In the genomic region with DNA sequence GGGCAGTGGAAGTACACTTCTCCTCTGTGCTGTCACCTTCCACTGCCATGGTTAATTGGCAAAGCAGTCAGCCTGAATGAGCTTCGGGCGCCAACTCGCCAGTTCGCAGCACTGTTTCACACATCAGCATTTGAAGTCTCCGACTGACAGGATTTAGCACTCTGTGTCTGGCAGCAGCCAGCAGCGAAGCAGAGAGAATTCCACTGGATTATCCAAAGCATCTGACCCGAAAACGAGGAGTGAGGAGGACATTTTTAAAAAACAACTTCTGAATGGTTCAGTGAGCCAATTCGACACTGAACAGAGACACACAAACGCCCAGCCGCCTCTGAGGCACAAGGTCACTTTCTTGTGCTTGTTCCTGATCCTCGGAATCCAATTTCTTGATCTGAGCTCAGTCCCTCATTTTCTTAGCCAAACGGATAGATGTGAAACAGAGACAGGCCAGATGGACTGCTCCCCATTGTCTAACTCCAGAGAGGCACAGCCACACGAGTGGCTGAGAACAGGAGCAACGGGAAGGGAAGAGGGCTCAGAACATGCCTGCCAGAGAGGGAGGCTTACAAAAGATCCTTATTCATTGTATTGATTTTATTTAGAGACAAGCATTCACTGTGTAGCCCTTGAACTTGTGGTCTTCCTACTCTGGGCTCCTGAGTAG, we compare ENCODE assay signal across 9 mouse cellular contexts.
DNase-seq lines count a peak whose midpoint lies in the region; ATAC-seq lines count a peak whose summit lies in the region.
"Had no signal": no experiment of that assay in that cellular context is flagged by ENCODE, and none has a peak within 500 bp of the region (broad histone marks: within the 10 kb centered on the region; RNA-seq: fewer than 3 reads in every experiment).

No protein-coding gene starts in this region.

- no peaks in the 10 kb centered on the region for H3K27me3 ChIP-seq in heart, embryonic 10.5 days (ENCODE audit: insufficient read depth, poor library complexity, severe bottlenecking)
- H3K27me3 ChIP-seq in embryonic facial prominence, embryonic 14.5 days (replicated peaks; ENCODE audit: control insufficient read depth, insufficient read depth, low read length): no peaks in the 10 kb centered on the region
- H3K27me3 ChIP-seq in hindbrain, embryonic 16.5 days (replicated peaks; ENCODE audit: control insufficient read depth, insufficient read depth, low read length): no peaks in the 10 kb centered on the region
- H3K27me3 ChIP-seq in midbrain, embryonic 14.5 days (ENCODE audit: control insufficient read depth, insufficient read depth, low read length): no peaks in the 10 kb centered on the region

- intact Hi-C loops in heart, postnatal 36 days (cut with DNase I): no loop called here

- DNase-seq in heart, postnatal 36 days: peak; percentile 18 to 29
- DNase-seq in heart, embryonic 10.5 days (ENCODE audit: low spot score): no peak
- peak; percentile 51 for DNase-seq in embryonic facial prominence, embryonic 14.5 days (ENCODE audit: low spot score)
- peak; percentile 68 for DNase-seq in midbrain, embryonic 14.5 days
- DNase-seq in B cell, adult 2 months: no peak
- no peak for DNase-seq in adrenal gland, adult 18-20 months (ENCODE audit: low spot score in 2 of 2)
- no peak for DNase-seq in yolk sac, embryonic 10.5 days (ENCODE audit: low spot score)

- H3K36me3 ChIP-seq in heart, embryonic 10.5 days: no peaks in the 10 kb centered on the region
- H3K36me3 ChIP-seq in embryonic facial prominence, embryonic 14.5 days (ENCODE audit: control insufficient read depth, insufficient read depth, low read length): no peaks in the 10 kb centered on the region
- no peaks in the 10 kb centered on the region for H3K36me3 ChIP-seq in hindbrain, embryonic 16.5 days (ENCODE audit: control insufficient read depth, insufficient read depth, low read length)
- H3K36me3 ChIP-seq in midbrain, embryonic 14.5 days (ENCODE audit: control insufficient read depth, insufficient read depth, low read length): no peaks in the 10 kb centered on the region
- H3K36me3 ChIP-seq: G1E had no signal

- ATAC-seq in embryonic facial prominence, embryonic 14.5 days (ENCODE audit: low read depth): no peak
- ATAC-seq in hindbrain, embryonic 16.5 days: peak; percentile 50; the same call in 1 of the 2 replicates
- peak; percentile 48; the same call in 1 of the 2 replicates for ATAC-seq in midbrain, embryonic 14.5 days (ENCODE audit: low FRiP score, low TSS enrichment)

- no peak overlapping the region for H3K9ac ChIP-seq in embryonic facial prominence, embryonic 14.5 days (ENCODE audit: low read depth, low read length)
- H3K9ac ChIP-seq in hindbrain, embryonic 16.5 days (ENCODE audit: low read depth, low read length): no peak overlapping the region
- 0 out of 2 replicates have a peak overlapping the region, but pooled peaks have one; percentile 14 for H3K9ac ChIP-seq in midbrain, embryonic 14.5 days (replicated peaks; ENCODE audit: low read length)

- H3K27ac ChIP-seq in heart, embryonic 10.5 days: no peak overlapping the region
- no peak overlapping the region; the same call in 1 of the 2 replicates for H3K27ac ChIP-seq in embryonic facial prominence, embryonic 14.5 days (replicated peaks; ENCODE audit: low read depth, low read length)
- peak overlapping the region; percentile 63 for H3K27ac ChIP-seq in hindbrain, embryonic 16.5 days (ENCODE audit: low read depth, low read length)
- peak overlapping the region; percentile 75 for H3K27ac ChIP-seq in midbrain, embryonic 14.5 days (replicated peaks; ENCODE audit: low read depth, low read length)

- 50% methylated on average over 15 of the region's 15 CpGs for WGBS in heart, embryonic 10.5 days
- 70% methylated on average over 15 of the region's 15 CpGs for WGBS in embryonic facial prominence, embryonic 14.5 days
- WGBS in hindbrain, embryonic 16.5 days: 30% methylated on average over 15 of the region's 15 CpGs
- 10% methylated on average over 15 of the region's 15 CpGs for WGBS in midbrain, embryonic 14.5 days

- H3K4me2 ChIP-seq in embryonic facial prominence, embryonic 14.5 days (ENCODE audit: low read depth, low read length): no peak overlapping the region
- H3K4me2 ChIP-seq in hindbrain, embryonic 16.5 days (ENCODE audit: low read length): no peak overlapping the region
- H3K4me2 ChIP-seq in midbrain, embryonic 14.5 days (ENCODE audit: low read length): peak overlapping the region; percentile 31

- no peak overlapping the region for H3K4me3 ChIP-seq in heart, embryonic 10.5 days
- H3K4me3 ChIP-seq in embryonic facial prominence, embryonic 14.5 days (ENCODE audit: low read depth, low read length): no peak overlapping the region
- H3K4me3 ChIP-seq in hindbrain, embryonic 16.5 days (ENCODE audit: low read length): no peak overlapping the region
- no peak overlapping the region for H3K4me3 ChIP-seq in midbrain, embryonic 14.5 days (replicated peaks; ENCODE audit: low read depth, low read length)

- H3K4me1 ChIP-seq in heart, embryonic 10.5 days: peaks cover 12% of the 10 kb centered on the region; the same call in 1 of the 2 replicates
- H3K4me1 ChIP-seq in embryonic facial prominence, embryonic 14.5 days (ENCODE audit: control insufficient read depth, insufficient read depth, low read length): peaks cover 10% of the 10 kb centered on the region; the same call in 1 of the 2 replicates
- H3K4me1 ChIP-seq in hindbrain, embryonic 16.5 days (ENCODE audit: control insufficient read depth, insufficient read depth, low read depth, low read length): peaks cover 29% of the 10 kb centered on the region
- peaks cover 23% of the 10 kb centered on the region for H3K4me1 ChIP-seq in midbrain, embryonic 14.5 days (ENCODE audit: control insufficient read depth, insufficient read depth, low read length)

- no peaks in the 10 kb centered on the region for H3K9me3 ChIP-seq in heart, embryonic 10.5 days
- H3K9me3 ChIP-seq in embryonic facial prominence, embryonic 14.5 days (ENCODE audit: control insufficient read depth, low read length): no peaks in the 10 kb centered on the region
- no peaks in the 10 kb centered on the region for H3K9me3 ChIP-seq in hindbrain, embryonic 16.5 days (ENCODE audit: control insufficient read depth, low read length)
- no peaks in the 10 kb centered on the region for H3K9me3 ChIP-seq in midbrain, embryonic 14.5 days (ENCODE audit: control insufficient read depth, low read length)
- H3K9me3 ChIP-seq: G1E had no signal

Comparison
In these comparisons a context has a peak if more than half of its experiments do, and no peak if none do; other contexts are left out.
1. DNase-seq: peak in heart, postnatal 36 days (2 of 2), embryonic facial prominence, embryonic 14.5 days (single experiment) and midbrain, embryonic 14.5 days (single experiment); none in heart, embryonic 10.5 days (single experiment), B cell, adult 2 months (0 of 2), adrenal gland, adult 18-20 months (0 of 2) and yolk sac, embryonic 10.5 days (single experiment).
2. H3K27ac ChIP-seq: peak in hindbrain, embryonic 16.5 days (single experiment) and midbrain, embryonic 14.5 days (single experiment); none in heart, embryonic 10.5 days (single experiment) and embryonic facial prominence, embryonic 14.5 days (single experiment).